Mouse (Mus musculus): ENCODE data around the gene Trip11.

Gene Trip11

DNA sequence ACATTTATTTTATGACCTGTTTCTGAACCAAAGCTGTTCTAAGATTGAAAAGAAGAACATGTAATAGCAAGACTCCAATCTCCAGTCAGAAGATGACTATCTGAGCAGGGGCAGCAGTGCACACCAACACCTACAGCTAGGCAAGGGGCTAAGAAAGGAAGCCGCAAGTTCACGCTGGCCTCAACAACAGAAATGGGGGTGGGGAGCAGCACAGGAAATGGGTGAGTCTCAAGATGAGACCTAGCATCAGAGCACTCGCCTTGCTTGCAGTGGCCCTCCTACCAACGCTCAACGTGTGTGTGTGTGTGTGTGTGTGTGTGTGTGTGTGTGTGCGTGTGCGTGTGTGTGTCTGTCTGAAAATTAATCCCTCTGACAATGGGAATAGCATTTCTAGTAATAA is 16.0 kb downstream of the Trip11 start:
- in situ Hi-C loops (cut with MboI), result no loop called here

DNA sequence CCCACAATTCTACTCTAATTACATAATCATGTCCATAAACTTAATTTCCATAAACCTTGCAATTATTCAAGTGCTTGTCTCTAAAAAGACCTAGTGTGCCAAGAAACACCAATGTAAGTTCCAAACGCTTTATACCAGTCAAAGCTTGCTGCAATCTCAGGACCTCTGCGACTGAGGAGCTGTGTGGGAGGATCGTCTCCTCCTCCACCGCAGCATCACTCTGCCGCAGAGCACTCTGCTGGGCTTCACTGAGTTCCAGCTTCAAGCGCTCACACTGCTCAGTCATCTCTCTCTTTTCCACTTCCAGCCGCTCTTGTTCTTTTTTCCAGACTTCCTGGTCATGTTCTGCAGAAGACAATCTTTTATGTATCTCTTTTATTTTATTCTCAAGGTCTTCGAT is 19.8 kb downstream of the Trip11 start:
- in situ Hi-C loops (cut with MboI), result no loop called here

DNA sequence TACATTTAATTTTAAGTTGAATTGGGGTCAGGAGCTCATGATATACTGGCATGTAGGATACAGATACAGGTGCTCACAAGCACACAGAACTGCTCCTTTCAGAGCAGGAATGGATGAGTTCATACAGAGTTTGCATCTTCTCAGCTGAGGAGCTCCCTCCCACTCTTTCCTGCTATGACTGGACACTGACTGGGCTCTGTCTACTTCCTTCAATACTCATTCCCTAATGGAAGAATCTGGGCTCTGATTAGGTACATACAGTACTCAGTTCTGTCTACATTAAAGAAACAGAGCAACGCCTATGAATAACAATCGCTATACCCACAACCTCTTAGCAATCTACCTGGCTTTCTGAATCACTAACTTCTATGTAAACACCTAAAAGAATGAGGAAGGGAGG is 20.2 kb downstream of the Trip11 start:
- in situ Hi-C loops (cut with MboI), result no loop called here

DNA sequence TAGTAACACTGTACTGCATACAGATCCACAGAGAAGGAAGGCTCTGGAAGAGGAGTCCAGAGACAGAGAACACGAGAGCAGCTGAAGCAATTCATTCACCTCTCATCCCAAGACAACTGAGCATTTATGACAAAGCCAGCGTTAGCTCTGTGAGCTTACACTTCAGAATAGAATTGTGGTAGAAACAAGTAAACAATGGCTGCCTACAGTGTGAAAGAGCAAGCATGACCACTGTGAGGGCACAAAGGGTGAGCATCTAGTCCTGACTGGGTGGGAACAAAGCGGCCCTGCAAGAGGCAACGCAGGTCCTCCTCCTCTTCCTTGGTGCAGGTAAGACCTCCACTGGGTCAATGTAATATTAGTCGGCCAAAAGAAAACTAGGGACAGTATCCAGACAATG is 22.0 kb downstream of the Trip11 start:
- in situ Hi-C loops (cut with MboI), result no loop called here

DNA sequence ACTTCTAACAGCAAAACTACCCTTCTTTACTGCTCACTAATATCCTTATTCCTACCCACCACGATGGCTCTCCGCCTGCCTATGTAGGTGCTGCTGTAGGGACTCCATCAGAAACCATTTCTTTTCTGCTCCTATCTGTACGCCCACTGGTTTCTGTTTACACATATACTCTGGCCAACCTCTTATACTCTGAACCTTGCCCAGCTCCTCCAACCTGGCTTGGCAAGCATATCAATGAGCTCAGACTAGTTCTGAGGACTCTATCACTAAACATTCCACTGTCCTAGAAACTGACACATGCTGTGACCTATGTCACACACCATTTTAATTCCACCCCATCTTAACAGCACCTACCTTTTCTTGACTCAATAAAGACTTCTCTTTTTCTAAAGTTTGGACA is 23.7 kb downstream of the Trip11 start:
- in situ Hi-C loops (cut with MboI), result no loop called here

DNA sequence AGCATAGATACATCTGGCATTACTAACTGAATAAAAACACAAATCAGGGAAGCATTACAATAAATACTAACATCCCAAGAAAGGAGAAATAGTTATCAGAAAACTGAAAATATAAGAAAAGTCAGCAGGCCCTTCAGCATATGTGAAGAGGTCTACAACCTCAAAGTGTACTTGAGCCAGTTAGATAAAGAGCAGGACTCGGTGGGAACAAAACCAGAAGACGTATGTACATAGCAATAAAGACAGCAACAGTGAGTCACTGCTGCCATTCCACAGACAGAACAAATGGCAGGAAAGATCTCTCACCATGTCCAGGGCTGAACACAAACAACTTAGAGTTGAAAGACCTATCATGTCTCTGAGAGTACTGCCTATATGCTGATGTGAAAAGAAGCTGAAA is 24.8 kb downstream of the Trip11 start:
- in situ Hi-C loops (cut with MboI), result no loop called here

DNA sequence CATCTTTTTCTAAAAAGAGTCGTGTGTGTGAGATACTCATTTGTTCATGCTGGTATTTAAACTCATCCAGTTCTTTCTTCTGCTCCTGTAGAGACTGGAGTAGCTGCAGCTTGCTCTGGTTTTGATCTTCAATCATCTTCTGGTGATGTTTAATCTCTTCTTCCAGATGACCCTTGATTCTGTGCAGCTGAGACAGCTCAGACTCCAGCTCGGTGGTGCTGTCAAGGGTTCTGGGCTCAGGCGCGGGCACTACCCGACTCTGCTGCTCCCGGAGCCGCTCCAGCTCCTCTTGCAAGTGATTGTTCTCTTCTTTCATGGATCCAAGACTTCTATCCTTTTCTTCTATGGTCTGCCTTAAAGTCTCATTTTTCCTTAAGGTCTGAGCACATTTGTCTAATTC is 28.1 kb downstream of the Trip11 start:
- in situ Hi-C loops (cut with MboI), result no loop called here

DNA sequence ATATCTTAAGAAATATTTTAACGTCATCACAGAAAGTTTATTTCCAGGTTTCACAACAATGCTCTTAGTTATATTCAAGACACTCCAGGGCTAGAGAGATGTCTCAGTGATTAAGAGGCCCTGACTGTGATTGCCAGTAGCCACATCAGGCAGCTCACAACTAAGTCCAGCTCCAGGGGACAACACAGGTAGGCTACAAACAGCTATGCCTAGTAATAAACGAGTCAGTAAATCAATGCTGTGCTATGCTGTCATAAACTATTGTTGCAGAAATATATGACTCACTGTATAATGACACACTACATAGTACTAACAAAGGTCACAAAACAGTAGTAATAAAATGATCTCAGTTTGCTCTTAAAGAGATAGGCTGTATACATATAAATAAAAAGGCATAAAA is 36.7 kb downstream of the Trip11 start:
- in situ Hi-C loops (cut with MboI), result no loop called here

DNA sequence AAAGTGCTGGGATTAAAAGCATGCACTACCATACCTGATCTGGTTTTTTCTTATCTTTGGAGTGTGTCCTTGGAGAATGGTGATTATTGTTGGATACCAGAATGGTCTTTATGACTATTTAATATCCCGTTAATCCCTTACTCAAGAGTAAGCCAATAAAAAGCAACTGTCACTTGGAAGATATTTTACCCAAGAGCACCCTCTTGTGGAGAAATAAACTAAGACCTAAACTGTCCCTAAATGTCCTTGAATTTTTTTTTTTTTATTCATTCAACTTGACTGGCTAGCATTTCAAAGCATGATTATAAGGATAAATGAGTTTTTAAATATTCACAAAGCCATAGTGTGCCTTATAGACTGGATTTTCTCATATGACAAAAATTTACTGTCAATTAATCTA is 38.0 kb downstream of the Trip11 start:
- in situ Hi-C loops (cut with MboI), result no loop called here

DNA sequence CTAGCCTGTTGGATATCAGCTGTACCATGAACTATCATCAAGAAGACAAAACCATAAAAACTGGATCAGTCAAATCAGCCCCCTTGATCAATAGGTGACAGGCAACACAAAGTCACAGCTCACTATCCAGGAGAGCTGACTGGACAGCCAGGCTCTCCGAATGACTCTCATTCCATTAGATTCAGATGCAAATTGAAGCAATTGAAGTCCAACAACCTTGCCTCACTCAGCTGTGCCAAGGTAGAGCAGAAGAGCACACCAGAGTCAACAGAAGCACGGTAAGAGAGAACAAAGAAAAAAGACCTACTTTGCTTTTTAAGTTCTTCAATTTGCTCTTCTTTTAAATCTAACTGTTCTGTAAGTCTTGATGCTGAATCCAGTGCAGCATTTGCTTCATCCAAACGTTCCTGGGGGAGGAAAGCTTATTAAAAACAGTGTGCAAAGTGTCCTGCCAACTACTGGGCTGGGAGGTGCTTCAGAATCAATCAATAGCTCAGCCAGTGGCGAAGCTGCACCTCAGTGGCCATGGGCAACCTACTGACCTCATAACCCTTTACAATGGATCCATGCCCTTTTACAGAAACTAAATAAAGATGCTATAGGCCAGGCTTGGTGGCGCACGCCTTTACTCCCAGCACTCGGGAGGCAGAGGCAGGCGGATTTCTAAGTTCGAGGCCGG is 50.6 kb downstream of the Trip11 start:
- in situ Hi-C loops (cut with MboI), result no loop called here

DNA sequence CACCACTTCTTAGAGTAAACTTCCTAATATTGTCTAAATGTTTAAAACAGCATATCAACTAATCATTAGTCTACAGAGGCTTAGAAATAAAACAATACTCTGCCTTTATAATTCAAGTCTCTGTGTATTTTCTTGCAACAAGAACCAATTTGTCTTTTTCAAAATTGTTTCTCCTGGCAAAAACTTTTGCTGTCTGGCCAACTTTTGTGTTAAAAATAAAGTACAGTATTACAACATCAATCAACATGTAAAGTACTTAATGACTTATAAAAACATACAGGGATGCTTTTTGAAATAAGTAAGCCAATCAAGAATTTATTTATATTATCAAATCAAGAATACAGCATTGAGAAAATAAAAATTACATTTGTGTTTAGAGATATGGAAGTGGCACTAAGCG is 52.8 kb downstream of the Trip11 start:
- in situ Hi-C loops (cut with MboI), result no loop called here

DNA sequence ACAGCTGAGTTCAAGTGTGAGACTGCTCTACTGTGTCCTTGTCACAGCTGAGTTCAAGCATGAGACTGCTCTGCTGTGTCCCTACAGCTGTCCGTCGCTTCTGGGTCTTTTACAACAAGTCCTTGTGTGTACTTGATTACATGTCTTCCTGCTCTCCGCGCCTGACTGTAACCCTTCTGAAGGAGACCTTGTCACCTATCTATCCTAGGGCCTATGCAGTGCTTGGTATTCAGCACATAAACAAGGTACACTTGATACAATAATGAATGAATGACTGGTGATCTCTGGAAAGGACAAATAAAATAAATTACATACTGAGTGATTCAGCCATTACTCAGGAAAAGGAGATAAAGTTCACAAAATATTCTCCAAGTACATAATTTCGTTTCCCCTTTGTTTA is 55.1 kb downstream of the Trip11 start:
- in situ Hi-C loops (cut with MboI), result no loop called here

DNA sequence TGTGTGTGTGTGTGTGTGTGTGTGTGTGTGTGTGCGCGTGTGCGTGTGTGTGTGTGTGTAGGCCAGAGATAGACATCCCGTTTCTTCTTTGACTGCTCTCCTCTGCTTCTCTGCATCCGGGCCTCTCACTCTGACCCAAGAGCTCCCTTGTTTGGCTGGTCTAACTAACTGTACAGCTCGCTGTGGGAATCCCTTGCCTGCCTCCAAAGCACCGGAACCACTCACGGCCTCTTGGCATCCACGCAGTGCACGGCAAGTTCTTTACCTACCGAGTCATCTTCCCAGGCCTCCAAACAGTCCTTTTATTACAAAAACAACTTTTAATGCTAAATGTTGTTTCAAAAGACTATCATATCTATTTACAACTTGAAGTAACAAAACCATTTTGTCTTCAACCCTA is 58.7 kb downstream of the Trip11 start:
- in situ Hi-C loops (cut with MboI), result no loop called here

DNA sequence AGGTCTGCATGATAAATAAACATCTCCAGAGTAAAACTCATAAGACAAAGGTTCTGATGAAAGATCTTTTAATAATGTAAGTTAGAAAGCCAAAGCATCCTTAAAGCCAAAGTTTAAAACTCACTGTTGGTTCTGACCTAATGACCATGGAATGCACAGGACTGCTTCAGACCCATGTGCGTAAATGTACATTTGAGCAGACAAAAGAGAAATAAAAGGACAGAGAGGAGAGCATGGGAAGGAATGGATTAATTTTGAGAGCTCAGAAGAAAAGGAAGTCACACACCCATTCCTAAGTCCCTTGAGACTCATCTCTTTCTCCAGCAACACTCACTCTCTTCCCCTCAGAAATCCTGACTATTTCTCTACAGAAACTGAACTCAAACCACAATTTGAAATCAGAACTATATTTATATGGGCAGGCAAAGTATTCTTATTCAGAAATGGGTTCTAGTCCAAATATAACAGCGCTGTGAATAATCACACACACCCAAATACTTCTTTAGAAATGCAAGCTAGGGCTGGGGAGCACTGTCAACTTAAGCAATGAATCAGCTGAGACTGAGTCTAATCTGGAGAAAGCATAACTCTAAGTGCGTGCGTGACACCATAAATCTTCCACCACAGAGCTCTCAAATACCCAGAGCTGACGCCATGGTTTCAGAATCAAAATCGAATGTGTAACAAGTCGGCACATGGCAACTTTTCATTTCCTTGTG is 61.1 kb downstream of the Trip11 start:
- in situ Hi-C loops (cut with MboI), result no loop called here

DNA sequence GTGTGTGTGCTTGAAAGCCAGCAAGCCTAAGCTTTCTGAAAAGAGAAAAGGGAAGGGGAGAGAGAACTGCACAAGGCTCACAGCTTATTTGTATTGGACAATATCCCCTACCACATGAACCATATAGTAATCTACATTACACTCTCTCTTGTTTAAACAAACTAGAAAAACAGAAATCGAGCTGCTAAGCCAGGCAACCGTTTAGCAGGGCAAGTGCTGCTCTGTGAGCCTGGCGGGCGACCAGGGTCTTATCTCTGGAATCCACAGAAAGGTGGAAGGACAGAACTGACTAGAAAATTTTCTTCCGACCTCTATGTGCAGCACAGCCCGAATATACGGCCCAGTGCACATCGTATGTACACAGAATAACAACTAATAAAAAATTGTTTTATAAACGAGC is 61.8 kb downstream of the Trip11 start:
- in situ Hi-C loops (cut with MboI), result no loop called here

DNA sequence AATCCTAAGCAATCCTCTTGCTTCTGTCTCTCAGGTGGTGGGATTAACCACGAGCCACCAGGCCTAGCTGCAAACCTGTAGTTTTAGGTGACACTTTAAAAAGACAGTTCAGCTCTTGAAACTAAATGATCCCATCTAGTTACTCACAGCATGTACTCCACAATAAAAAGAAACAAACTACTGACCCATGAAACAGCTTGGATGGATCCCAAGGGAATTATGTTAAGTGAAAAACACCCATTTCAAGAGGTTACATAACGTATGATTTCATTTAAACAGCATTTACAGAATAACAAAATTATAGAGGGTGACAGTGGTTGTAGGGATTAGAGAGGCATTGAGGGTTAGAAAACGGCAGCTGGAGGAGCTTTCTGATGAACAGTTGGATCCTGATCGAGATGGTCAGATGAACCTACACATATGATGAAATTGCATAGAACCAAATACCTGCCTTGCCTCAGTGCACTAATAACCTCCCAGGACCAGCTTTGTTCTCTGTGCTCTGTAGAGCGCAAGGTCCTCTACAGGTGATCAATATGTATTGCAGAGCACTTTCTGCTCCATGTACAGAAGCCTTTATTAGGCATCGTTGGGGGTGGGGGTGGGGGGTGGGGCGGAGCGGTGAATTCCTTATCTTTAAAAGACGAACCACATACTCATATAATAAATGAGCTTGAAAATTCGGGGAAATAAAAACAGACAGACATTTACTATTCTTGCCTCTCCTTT is 76.4 kb downstream of the Trip11 start:
- in situ Hi-C loops (cut with MboI), result no loop called here

DNA sequence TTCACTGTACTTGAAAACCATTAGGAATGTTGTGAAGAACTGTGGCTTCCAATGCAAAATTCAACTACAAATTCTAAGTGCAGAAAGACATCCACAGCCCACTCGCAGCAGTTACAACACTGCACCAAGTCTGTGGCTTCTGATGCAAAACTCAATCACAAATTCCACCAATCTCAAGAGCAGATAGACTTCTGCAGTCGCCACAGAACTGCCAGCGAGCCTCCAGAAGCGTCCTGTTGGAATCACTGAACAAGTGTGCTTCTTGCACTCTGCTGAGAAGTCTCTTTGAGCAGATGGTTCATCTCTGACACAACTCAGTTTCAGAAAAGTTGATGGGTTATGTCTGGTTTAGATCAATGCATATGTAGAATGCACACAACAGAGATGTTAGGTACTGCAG is 78.4 kb downstream of the Trip11 start:
- in situ Hi-C loops (cut with MboI), result no loop called here

DNA sequence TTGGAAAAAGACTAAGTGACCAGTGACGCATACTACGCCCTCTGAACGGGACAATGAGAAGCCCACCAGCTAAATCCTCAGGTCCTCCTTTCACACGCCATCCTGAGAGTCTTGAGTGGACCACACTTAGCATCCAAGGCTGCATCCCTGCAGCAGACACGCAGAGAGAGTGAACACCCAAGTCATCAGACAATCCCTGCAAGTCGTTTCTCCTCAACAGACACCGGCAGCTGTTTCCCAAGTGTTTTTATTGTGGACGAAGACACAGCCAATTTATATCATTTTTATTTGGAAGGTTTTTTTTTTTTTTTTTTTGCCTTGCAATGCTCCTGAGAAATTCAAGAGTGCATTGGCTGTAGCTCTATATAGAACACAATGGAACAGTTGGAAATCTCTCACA is 79.3 kb downstream of the Trip11 start:
- in situ Hi-C loops (cut with MboI), result no loop called here

DNA sequence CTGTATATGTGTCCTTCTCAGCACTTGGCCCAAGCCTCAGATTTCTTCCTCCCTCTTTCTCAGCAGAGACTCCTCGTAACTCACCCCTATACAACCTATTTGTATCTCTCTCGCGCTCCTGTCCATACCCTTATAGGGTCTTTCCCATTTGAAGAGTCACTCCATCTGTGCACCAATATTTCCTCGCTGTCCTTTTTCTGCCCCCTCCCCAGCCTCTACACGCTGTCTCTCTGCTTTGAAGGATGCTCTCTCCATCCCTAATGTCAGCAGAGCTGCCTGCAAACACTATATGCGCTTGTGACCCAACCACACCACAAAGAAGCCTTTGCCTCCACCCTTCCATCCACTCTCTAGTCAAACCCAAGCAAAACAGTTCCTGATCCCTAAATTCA is 80.0 kb downstream of the Trip11 start:
- in situ Hi-C loops (cut with MboI), result no loop called here

DNA sequence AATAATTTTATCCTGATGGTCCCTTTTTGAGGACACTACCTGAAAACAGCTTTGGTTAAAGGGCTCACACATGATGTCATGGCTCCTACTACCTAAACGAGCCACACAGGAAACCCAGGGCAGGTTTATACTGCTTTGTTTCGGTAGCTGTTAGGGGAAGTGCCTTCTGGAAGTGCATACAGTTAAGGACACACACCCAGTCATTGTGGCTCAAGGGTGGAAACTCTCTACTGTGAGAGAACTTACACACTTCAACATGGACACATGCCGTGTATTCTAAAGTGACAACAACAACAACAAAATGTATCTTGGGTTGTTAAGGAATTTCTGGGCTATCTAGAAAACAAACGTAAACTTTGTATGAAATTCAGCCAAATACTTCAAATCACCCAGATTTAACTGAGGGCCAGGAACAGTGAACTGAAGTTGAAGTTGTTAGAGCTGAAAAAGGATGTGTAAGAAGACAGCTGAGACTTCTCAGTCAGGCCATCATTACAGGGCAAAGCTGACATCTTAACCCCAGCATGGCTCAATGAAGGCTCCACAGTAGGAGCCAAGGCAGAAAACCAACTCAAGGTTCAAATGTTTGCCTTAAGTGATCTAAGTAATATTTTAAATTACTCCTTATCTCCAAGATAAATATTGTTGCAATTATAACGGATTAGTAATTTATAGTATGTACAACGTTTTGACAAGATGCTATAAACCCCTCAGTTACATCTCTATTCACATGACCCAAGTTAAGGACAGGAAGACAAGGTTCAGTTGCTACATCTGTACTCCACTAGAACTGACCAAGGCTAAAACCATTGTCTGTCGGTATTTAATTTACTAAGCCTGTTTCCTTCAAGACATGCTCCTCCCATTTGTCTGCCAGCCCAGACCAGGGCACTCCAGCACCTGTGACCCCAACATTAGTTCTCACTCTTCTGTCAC is 80.6 kb downstream of the Trip11 start:
- in situ Hi-C loops (cut with MboI), result no loop called here

DNA sequence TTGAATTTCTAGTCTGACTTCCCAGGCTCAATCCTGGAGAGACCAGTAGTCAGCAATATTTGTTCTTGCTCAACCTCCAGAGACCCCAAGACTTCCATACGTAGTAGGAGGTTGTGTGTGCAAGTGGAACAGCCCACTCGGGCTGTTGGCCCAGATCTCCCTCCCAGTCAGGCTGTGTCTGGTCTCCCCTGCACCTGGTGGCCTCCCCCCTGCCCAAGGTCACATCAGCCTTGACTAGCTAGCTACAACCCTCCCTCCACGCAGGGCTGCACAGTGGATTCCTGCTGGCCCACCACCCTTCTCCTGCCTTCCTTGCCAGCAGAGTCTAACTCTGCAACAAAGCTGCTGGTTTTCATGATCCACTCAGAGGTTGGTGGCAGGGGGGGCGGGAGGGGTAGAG is 81.8 kb downstream of the Trip11 start:
- in situ Hi-C loops (cut with MboI), result no loop called here

DNA sequence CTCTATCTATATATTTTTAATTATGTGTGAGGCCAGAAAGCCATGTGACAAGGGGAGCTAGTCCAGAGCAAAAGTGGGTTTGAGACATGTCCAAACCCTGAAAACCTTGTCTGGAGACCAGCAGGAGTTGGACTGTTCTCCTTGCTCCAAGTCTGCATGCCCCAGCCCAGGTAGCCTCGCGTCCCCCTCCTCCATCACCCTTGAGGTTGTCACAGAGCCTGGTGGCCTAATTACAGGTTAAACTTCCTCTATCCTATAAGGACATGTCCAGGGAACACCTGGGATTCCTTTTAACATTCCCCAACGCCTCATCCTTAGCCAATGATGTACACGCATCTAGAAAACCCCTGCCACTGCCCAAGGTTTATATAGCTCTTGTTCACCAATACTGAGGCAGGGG is 89.9 kb downstream of the Trip11 start:
- in situ Hi-C loops (cut with MboI), result no loop called here

Data from mature B cell (primary cell).